24 mouse cellular contexts compared by ENCODE assay signal in genomic region chr6:50885031-50885430, GRCm38 (mm10).
"Had no signal": no experiment of that assay in that cellular context is flagged by ENCODE, and none has a peak within 500 bp of the region (broad histone marks: within the 10 kb centered on the region; RNA-seq: fewer than 3 reads in every experiment).

No protein-coding gene starts in this region.

- H3K4me3 ChIP-seq: embryonic facial prominence, embryonic 10.5 days; embryonic facial prominence, embryonic 12.5 days; embryonic facial prominence, embryonic 13.5 days; embryonic facial prominence, embryonic 15.5 days; erythroblast, embryonic 14.5 days; forebrain, embryonic 10.5 days; forebrain, embryonic 12.5 days; forebrain, embryonic 13.5 days; forebrain, embryonic 15.5 days; gastrocnemius, adult 2 months; heart, adult 2 months had no signal

- DNase-seq: cerebellum, adult 2 months; cerebellum, adult 8-10 months; cerebellum, adult 9-10 months; cerebellum, adult 9-11 months; cerebellum, postnatal 25 days; cerebellum, postnatal 36 days; embryo, embryonic 11 days; forebrain, postnatal 0 days; gastrocnemius, adult 2 months; gastrocnemius, postnatal 10 days; gastrocnemius, postnatal 14 days; gastrocnemius, postnatal 25 days; gastrocnemius, postnatal 36 days; heart, adult 18-20 months; heart, adult 2 months had no signal

- H3K36me3 ChIP-seq: embryonic facial prominence, embryonic 10.5 days; embryonic facial prominence, embryonic 12.5 days; embryonic facial prominence, embryonic 13.5 days; embryonic facial prominence, embryonic 15.5 days; forebrain, embryonic 10.5 days; forebrain, embryonic 12.5 days; forebrain, embryonic 15.5 days had no signal

- H3K27me3 ChIP-seq: embryonic facial prominence, embryonic 12.5 days; embryonic facial prominence, embryonic 13.5 days; embryonic facial prominence, embryonic 15.5 days; forebrain, embryonic 12.5 days; forebrain, embryonic 13.5 days; forebrain, embryonic 15.5 days had no signal

- H3K9me3 ChIP-seq: embryonic facial prominence, embryonic 10.5 days; embryonic facial prominence, embryonic 12.5 days; embryonic facial prominence, embryonic 13.5 days; embryonic facial prominence, embryonic 15.5 days; forebrain, embryonic 10.5 days; forebrain, embryonic 12.5 days; forebrain, embryonic 13.5 days; forebrain, embryonic 15.5 days had no signal

- H3K27ac ChIP-seq: embryonic facial prominence, embryonic 10.5 days; embryonic facial prominence, embryonic 12.5 days; embryonic facial prominence, embryonic 13.5 days; embryonic facial prominence, embryonic 15.5 days; forebrain, embryonic 10.5 days; forebrain, embryonic 12.5 days; forebrain, embryonic 13.5 days; gastrocnemius, adult 2 months; heart, adult 2 months had no signal
